Mouse (Mus musculus) urinary bladder, adult 2 months (tissue): ENCODE results near the gene Rab30. TPM values are rescaled to one million over a fixed set of nuclear protein-coding genes. Genes with fewer than 3 reads are reported as not detected.
"Not testable (repeated sequence)": the region's sequence is repeated elsewhere in the genome, so short reads cannot be mapped to it uniquely, and the experiment has no call there.

Source experiments
- DNase-seq: peaks from one replicate; pipeline ENCODE4 v3.0.0; 2022; ENCODE audit warnings: low spot score
- polyA plus RNA-seq: library from polyadenylated mRNA; depleted of rRNA; stranded (reverse); fragments of >200 nt; gene quantifications from 2 replicates; pipeline ENCODE4 v1.2.3, GENCODE M21; 2012

Gene Rab30
- polyA plus RNA-seq, 1 experiment, result 10.2 TPM

- no peak for DNase-seq
These were observed 9.0 kb downstream of the Rab30 start for GRCm38 (mm10) chr7:92750395-92750794.

GRCm38 (mm10) chr7:92758067-92758466 is 16.7 kb downstream of the Rab30 start:
- no peak for DNase-seq

- DNase-seq, result no peak
These were observed 19.2 kb downstream of the Rab30 start for GRCm38 (mm10) chr7:92760651-92761050.

- no peak for DNase-seq
These were observed 19.8 kb downstream of the Rab30 start for GRCm38 (mm10) chr7:92761161-92761560.

- no peak for DNase-seq
These were observed 24.0 kb downstream of the Rab30 start for GRCm38 (mm10) chr7:92765426-92765825.

GRCm38 (mm10) chr7:92766096-92767090 is 25.0 kb downstream of the Rab30 start:
- no peak for DNase-seq

- DNase-seq, result not testable (repeated sequence)
These were observed 26.7 kb downstream of the Rab30 start for GRCm38 (mm10) chr7:92768116-92768515.

- DNase-seq, result no peak
These were observed 27.5 kb downstream of the Rab30 start for GRCm38 (mm10) chr7:92768859-92769258.

GRCm38 (mm10) chr7:92773006-92773405 is 31.6 kb downstream of the Rab30 start:
- DNase-seq, result no peak

- DNase-seq, result no peak
These were observed 32.2 kb downstream of the Rab30 start for GRCm38 (mm10) chr7:92773596-92773995.

GRCm38 (mm10) chr7:92774741-92775140 is 33.3 kb downstream of the Rab30 start:
- DNase-seq, result no peak

GRCm38 (mm10) chr7:92775703-92776102 is 34.3 kb downstream of the Rab30 start:
- no peak for DNase-seq

GRCm38 (mm10) chr7:92776647-92777046 is 35.2 kb downstream of the Rab30 start:
- no peak for DNase-seq

GRCm38 (mm10) chr7:92777108-92777973 is 35.9 kb downstream of the Rab30 start:
- DNase-seq, result no peak

- no peak for DNase-seq
These were observed 37.7 kb downstream of the Rab30 start for GRCm38 (mm10) chr7:92779058-92779457.

GRCm38 (mm10) chr7:92781361-92781760 is 40.0 kb downstream of the Rab30 start:
- no peak for DNase-seq

- DNase-seq, result no peak
These were observed 40.5 kb downstream of the Rab30 start for GRCm38 (mm10) chr7:92781948-92782347.

GRCm38 (mm10) chr7:92782511-92782910 is 41.1 kb downstream of the Rab30 start:
- no peak for DNase-seq

- no peak for DNase-seq
These were observed 41.9 kb downstream of the Rab30 start for GRCm38 (mm10) chr7:92783166-92783806.

- no peak for DNase-seq
These were observed 42.5 kb downstream of the Rab30 start for GRCm38 (mm10) chr7:92783914-92784313.

GRCm38 (mm10) chr7:92795749-92796148 is 54.3 kb downstream of the Rab30 start:
- DNase-seq, result no peak

GRCm38 (mm10) chr7:92796813-92797212 is 55.4 kb downstream of the Rab30 start:
- DNase-seq, result no peak
